Mouse (Mus musculus) liver, embryonic 12.5 days (tissue): Measurements from ENCODE around the gene Vmn1r189. TPM values are rescaled to one million over a fixed set of nuclear protein-coding genes. Genes with fewer than 3 reads are reported as not detected.
"Not testable (repeated sequence)": the region's sequence is repeated elsewhere in the genome, so short reads cannot be mapped to it uniquely, and the experiment has no call there.

Experiments used
- ATAC-seq: fragments of 200-750 bp; cut with Nextera tagmentation; 2 replicates; pipeline ENCODE4 v1.8.0; 2017; ENCODE audit warnings: moderate number of reproducible peaks, mild to moderate bottlenecking, moderate library complexity
- H3K27ac ChIP-seq: fragments of 300-500 bp; sonication (generic); 2 replicates; pipeline ENCODE4 v1.5.1; 2016; ENCODE audit warnings: mild to moderate bottlenecking
- H3K27me3 ChIP-seq: fragments of 300-500 bp; sonication (generic); replicated peaks from 2 replicates; pipeline ENCODE4 v1.6.1; 2016; ENCODE audit warnings: mild to moderate bottlenecking, moderate library complexity
- H3K36me3 ChIP-seq: fragments of 300-500 bp; sonication (generic); 2 replicates; pipeline ENCODE4 v1.6.1; 2016; ENCODE audit warnings: mild to moderate bottlenecking, moderate library complexity
- H3K4me1 ChIP-seq: fragments of 300-500 bp; sonication (generic); 2 replicates; pipeline ENCODE4 v1.6.1; 2016
- H3K4me2 ChIP-seq: fragments of 300-500 bp; sonication (generic); 2 replicates; pipeline ENCODE4 v1.6.1; 2016; ENCODE audit warnings: mild to moderate bottlenecking, moderate library complexity
- H3K4me3 ChIP-seq: fragments of 300-500 bp; sonication (generic); 2 replicates; pipeline ENCODE4 v1.5.1; 2016; ENCODE audit warnings: mild to moderate bottlenecking, moderate library complexity
- H3K9ac ChIP-seq: fragments of 300-500 bp; sonication (generic); 2 replicates; pipeline ENCODE4 v1.6.1; 2016; ENCODE audit warnings: mild to moderate bottlenecking, moderate library complexity
- H3K9me3 ChIP-seq: fragments of 300-500 bp; sonication (generic); replicated peaks from 2 replicates; pipeline ENCODE4 v1.6.1; 2016; ENCODE audit warnings: mild to moderate bottlenecking, moderate library complexity
- WGBS: fragments of 180-500 bp; shearing (Covaris S2); methylation state at CpG from one replicate; pipeline ENCODE4 v1.1.7; 2016; ENCODE audit not compliant: insufficient replicate concordance; 5-methylcytosine and 5-hydroxymethylcytosine counted together
- microRNA-seq: library from miRNA; unstranded; fragments of <30 nt; microRNA quantifications from one replicate; pipeline ENCODE4, GENCODE M21; 2017
- polyA plus RNA-seq: library from polyadenylated mRNA; unstranded; fragments of >200 nt; fragmentation: Nextera tagmentation; extraction: Ambion mirVana; gene quantifications from 2 replicates; pipeline ENCODE4 v1.2.1, GENCODE M21; 2016

The Vmn1r189 gene
- not detected in 2 replicates for polyA plus RNA-seq

- H3K4me2 ChIP-seq, H3K4me1 ChIP-seq, H3K9ac ChIP-seq, H3K27ac ChIP-seq, H3K27me3 ChIP-seq, H3K9me3 ChIP-seq, H3K36me3 ChIP-seq, H3K4me3 ChIP-seq, ATAC-seq: not testable (repeated sequence)
- WGBS, result 52% methylated on average over 2 of the region's 2 CpGs
Observed at GRCm38 (mm10) chr13:22105724-22106123, at the start of gene Vmn1r189. Vmn1r189 (minus strand) TSS chr13:22105824.

- H3K4me2 ChIP-seq, H3K27ac ChIP-seq, H3K4me3 ChIP-seq, H3K4me1 ChIP-seq, H3K9me3 ChIP-seq, H3K36me3 ChIP-seq, H3K27me3 ChIP-seq, H3K9ac ChIP-seq, ATAC-seq: not testable (repeated sequence)
- WGBS, result 49% methylated on average over 5 of the region's 5 CpGs
Observed at GRCm38 (mm10) chr13:22136495-22137293, 31.1 kb upstream of the Vmn1r189 start.

DNA sequence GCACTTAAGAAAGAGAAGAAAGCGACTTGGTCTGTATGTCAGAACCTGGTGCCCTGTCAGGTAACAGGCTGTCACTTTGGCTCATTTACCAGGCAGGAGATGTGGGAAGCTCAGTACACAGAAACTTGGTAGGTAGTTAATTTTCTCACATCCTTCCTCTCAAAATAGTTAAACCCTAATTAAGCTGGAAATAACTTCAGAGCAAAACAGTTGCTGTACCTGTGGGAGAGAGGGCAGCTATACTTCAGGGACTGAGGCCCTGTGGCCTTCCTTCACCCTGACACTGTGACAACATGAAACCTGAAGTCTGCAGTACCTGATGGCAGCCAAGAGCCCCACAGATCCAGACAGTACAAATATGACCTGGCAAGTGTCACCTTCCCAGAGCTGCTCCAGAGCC, 21.5 kb downstream of the Vmn1r189 start, which contains the start of gene Vmn1r188:
Vmn1r188 (plus strand) TSS at position 301 of the 400 bp plus-strand sequence.
- ATAC-seq, H3K4me2 ChIP-seq, H3K27me3 ChIP-seq, H3K4me3 ChIP-seq, H3K9ac ChIP-seq, H3K36me3 ChIP-seq, H3K4me1 ChIP-seq, H3K9me3 ChIP-seq, H3K27ac ChIP-seq: not testable (repeated sequence)
- 77% methylated on average over 1 of the region's 1 CpGs for WGBS

DNA sequence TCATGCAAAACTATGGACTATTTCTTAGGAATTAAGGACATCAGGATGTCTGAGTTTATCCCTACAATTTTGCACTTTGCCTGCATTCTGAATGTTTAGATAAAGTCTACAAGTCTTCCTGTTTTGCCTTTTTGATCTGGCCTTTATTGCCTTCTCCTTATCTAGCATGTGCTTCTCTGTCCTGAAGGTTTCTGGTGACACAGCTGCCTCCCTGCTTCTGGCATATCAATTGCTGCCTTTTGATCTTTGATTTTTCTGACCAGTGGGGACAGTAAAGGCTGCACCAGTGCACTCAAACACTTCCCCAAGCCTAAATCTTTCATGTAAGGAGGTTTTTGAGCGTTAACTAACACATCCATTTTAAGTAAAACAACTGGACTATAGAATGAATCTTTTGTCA, 42.2 kb downstream of the Vmn1r189 start:
- WGBS, result 53% methylated on average over 1 of the region's 1 CpGs
- Histone ChIP-seq H3K27me3 (no peaks in the 10 kb centered on the region), H3K9me3 (no peaks in the 10 kb centered on the region), H3K4me2 (no peak overlapping the region), H3K4me1 (no peaks in the 10 kb centered on the region), H3K36me3 (no peaks in the 10 kb centered on the region), H3K27ac (no peak overlapping the region), H3K9ac (no peak overlapping the region), H3K4me3 (no peak overlapping the region)
- no peak for ATAC-seq

DNA sequence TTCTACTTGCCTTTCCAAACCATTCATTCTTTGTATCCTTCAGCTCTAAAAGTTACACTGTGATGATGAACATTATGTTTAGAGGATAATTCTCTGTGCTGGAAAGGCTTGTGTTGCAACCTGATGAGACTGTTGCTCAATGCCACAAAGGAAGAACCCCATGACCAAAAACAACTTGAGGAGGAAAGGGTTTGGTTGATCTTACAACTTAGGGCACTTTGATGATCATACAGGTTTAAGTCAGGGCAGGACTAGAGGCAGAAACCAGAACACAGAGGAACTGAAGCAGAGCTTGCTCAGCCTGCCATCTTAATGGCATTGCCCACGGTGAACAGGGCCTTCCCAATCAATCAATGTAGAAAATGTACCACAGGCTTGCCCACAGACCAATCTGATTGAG, 44.2 kb downstream of the Vmn1r189 start:
- Histone ChIP-seq H3K4me1 (no peaks in the 10 kb centered on the region), H3K4me3 (no peak overlapping the region), H3K9ac (no peak overlapping the region), H3K9me3 (no peaks in the 10 kb centered on the region), H3K4me2 (no peak overlapping the region), H3K27ac (no peak overlapping the region), H3K36me3 (no peaks in the 10 kb centered on the region), H3K27me3 (no peaks in the 10 kb centered on the region)
- 28% methylated on average over 1 of the region's 1 CpGs for WGBS
- no peak for ATAC-seq

- no peak overlapping the region for H3K4me3 ChIP-seq
- ATAC-seq, result no peak
- H3K27me3 ChIP-seq, result no peaks in the 10 kb centered on the region
- no peak overlapping the region for H3K27ac ChIP-seq
- no peak overlapping the region for H3K9ac ChIP-seq
- no peaks in the 10 kb centered on the region for H3K9me3 ChIP-seq
- H3K4me2 ChIP-seq, result no peak overlapping the region
- H3K36me3 ChIP-seq, result no peaks in the 10 kb centered on the region
- peaks cover 22% of the 10 kb centered on the region for H3K4me1 ChIP-seq
- WGBS, result 73% methylated on average over 1 of the region's 1 CpGs
Observed at GRCm38 (mm10) chr13:22053754-22054153, 51.9 kb downstream of the Vmn1r189 start.

DNA sequence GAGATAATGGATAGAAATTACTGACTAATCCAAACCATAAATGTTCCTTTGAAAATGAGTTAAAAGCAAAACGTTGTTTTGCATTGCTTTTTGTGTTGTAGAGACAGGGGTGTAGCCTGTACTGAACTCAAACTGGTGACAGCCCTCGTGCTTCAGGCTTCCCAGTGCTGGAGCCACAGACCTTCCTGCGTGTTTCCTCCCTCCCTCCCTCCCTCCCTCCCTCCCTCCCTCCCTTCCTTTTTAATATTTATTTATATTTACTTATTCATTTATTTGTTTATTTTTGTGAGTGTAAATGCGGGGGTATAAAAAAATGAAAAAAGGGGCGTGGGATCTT, 54.1 kb downstream of the Vmn1r189 start:
- H3K4me2 ChIP-seq, result peak overlapping the region; percentile 88
- peak overlapping the region; percentile 66 for H3K4me3 ChIP-seq
- H3K27ac ChIP-seq, result peak overlapping the region; percentile 80; the same call in 1 of the 2 replicates
- H3K27me3 ChIP-seq, result no peaks in the 10 kb centered on the region
- H3K4me1 ChIP-seq, result peaks cover 26% of the 10 kb centered on the region
- peak overlapping the region; percentile 73 for H3K9ac ChIP-seq
- 14% methylated on average over 5 of the region's 5 CpGs for WGBS
- no peaks in the 10 kb centered on the region for H3K9me3 ChIP-seq
- ATAC-seq, result no peak
- no peaks in the 10 kb centered on the region for H3K36me3 ChIP-seq

DNA sequence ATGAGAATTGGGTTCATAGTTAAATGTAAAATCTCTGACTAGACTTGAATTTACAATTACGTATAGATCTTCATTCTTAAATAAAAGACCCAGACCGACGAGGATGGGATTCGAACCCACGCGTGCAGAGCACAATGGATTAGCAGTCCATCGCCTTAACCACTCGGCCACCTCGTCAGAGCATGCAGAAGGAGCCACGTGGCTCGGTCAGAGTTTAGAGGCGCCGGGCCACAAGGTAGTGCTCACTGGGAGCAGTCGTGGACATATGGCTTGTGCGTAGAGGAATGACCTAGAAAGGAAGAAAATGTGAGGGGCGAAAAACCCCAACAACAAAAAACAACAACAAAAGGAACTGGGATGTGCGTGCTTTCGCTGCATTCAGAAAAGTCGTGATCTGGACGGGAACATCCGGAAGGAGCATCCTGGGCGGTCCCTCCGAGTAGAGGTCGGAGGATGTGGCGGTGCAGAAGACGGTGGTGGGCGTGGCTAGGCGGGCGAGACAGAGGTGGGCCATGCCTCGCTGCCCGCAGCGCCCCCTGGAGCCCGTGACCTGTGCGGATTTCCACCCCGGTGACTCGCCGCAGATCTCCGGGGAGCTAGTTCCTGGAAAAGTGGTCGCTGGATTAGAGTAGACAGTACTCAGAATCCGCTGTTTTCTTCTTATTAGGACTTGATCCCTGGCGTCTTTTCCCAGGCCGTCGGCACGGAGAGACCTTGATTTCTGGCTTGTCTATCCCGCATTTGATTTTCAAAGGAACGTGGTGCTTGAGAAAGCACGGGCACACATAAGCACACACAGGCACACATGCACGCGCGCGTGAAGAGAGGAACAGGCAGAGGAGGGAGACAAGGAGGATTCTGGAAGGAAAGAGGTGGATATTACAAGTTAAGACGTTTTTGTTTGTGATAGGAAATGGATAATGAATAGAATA, 54.8 kb downstream of the Vmn1r189 start:
- H3K27ac ChIP-seq, result peak overlapping the region; percentile 80
- peak overlapping the region; percentile 66 for H3K4me3 ChIP-seq
- no peaks in the 10 kb centered on the region for H3K9me3 ChIP-seq
- ATAC-seq, result peak; percentile 96
- WGBS, result under 1% methylated on average over 52 of the region's 52 CpGs
- H3K27me3 ChIP-seq, result no peaks in the 10 kb centered on the region
- H3K36me3 ChIP-seq, result no peaks in the 10 kb centered on the region
- peak overlapping the region; percentile 73 for H3K9ac ChIP-seq
- peaks cover 30% of the 10 kb centered on the region for H3K4me1 ChIP-seq
- peak overlapping the region; percentile 88 for H3K4me2 ChIP-seq

Small RNAs within 50 kb of the gene (microRNA-seq; reads per million reads assigned to microRNA genes)
- not detected for gene Gm26300

Other genes with a start within 250 kb of the Vmn1r189 start
- gene Zfp184, start 160.7 kb downstream of the Vmn1r189 start, polyA plus RNA-seq, result 1.9 and 2.5 TPM in 2 replicates
- gene Pom121l2, start 124.6 kb downstream of the Vmn1r189 start, polyA plus RNA-seq, result not detected in 2 replicates
- gene Prss16, start 96.1 kb downstream of the Vmn1r189 start, polyA plus RNA-seq, result 0.22 and 0.33 TPM in 2 replicates
- 9.3 and 17.8 TPM in 2 replicates for gene Hist1h2ah, start 70.3 kb downstream of the Vmn1r189 start, polyA plus RNA-seq
- 4.4 and 4.8 TPM in 2 replicates for gene Hist1h2bk, start 70.0 kb downstream of the Vmn1r189 start, polyA plus RNA-seq
- gene Hist1h4i, start 64.5 kb downstream of the Vmn1r189 start, polyA plus RNA-seq, result 44.1 and 49.4 TPM in 2 replicates
- 24.0 and 28.2 TPM in 2 replicates for gene Hist1h2ag, start 62.9 kb downstream of the Vmn1r189 start, polyA plus RNA-seq
- gene Hist1h2bj, start 62.6 kb downstream of the Vmn1r189 start, polyA plus RNA-seq, result 14.5 and 17.1 TPM in 2 replicates
- gene Vmn1r188, start 21.4 kb downstream of the Vmn1r189 start, polyA plus RNA-seq, result not detected in 2 replicates
- not detected in 2 replicates for gene Vmn1r191, start 78.1 kb upstream of the Vmn1r189 start, polyA plus RNA-seq
- not detected in 2 replicates for gene Vmn1r192, start 85.3 kb upstream of the Vmn1r189 start, polyA plus RNA-seq
- not detected in 2 replicates for gene Vmn1r193, start 117.3 kb upstream of the Vmn1r189 start, polyA plus RNA-seq
- not detected in 2 replicates for gene Vmn1r194, start 138.4 kb upstream of the Vmn1r189 start, polyA plus RNA-seq
- not detected in 2 replicates for gene Vmn1r195, start 164.7 kb upstream of the Vmn1r189 start, polyA plus RNA-seq
- not detected in 2 replicates for gene Vmn1r196, start 184.1 kb upstream of the Vmn1r189 start, polyA plus RNA-seq
- gene Vmn1r197, start 218.8 kb upstream of the Vmn1r189 start, polyA plus RNA-seq, result not detected in 2 replicates
- gene Vmn1r198, start 244.5 kb upstream of the Vmn1r189 start, polyA plus RNA-seq, result not detected in 2 replicates